37 mouse cellular contexts compared by ENCODE assay signal in the genomic region with DNA sequence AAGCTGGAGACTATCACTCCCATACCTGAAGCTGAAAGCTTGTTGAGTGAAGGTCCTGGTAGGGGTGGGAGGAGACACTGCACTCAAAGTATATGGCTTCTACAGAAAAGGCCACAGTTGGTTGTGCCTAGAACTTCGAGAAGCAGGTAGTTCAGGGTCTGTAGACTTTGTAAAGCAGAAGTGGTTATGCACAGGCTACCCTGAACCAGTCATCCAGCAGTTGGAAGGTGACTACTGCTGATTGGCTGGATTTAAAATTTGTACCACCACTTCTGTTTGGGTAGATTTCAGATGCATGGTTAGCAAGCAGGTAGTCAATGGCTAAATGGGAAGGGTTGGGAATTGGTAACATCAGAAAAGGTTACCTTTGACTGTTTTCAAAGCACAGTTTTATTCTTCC. TPM values are rescaled to one million over a fixed set of nuclear protein-coding genes. Genes with fewer than 3 reads are reported as not detected.
"Had no signal": no experiment of that assay in that cellular context is flagged by ENCODE, and none has a peak within 500 bp of the region (broad histone marks: within the 10 kb centered on the region; RNA-seq: fewer than 3 reads in every experiment).

No protein-coding gene starts in this region.

RNA-seq across cellular contexts. Expression of a gene that starts 43.2 kb away (rescaled TPM):
- total RNA-seq: heart, postnatal 10 days; heart, postnatal 14 days; heart, postnatal 25 days; heart, postnatal 36 days; heart, postnatal 4 days; hindbrain, postnatal 0 days; layer of hippocampus, adult 18-20 months; layer of hippocampus, adult 2 months; layer of hippocampus, adult 8-10 months; layer of hippocampus, postnatal 10 days; layer of hippocampus, postnatal 14 days; layer of hippocampus, postnatal 25 days; layer of hippocampus, postnatal 36 days; left cerebral cortex, adult 18-20 months; left cerebral cortex, adult 2 months; left cerebral cortex, adult 8-10 months had no signal
- polyA plus RNA-seq: heart, embryonic 12.5 days; heart, embryonic 13.5 days; heart, embryonic 14.5 days; heart, embryonic 16.5 days; heart, postnatal 0 days; hindbrain, embryonic 10.5 days; hindbrain, embryonic 12.5 days; hindbrain, embryonic 13.5 days; hindbrain, embryonic 14.5 days; hindbrain, embryonic 15.5 days; hindbrain, embryonic 16.5 days; hindbrain, postnatal 0 days; inflammation-experienced regulatory T-cells, adult 6 months; intestine, embryonic 14.5 days; intestine, embryonic 15.5 days; intestine, embryonic 16.5 days; intestine, postnatal 0 days; kidney, adult 2 months; kidney, embryonic 14.5 days; kidney, embryonic 15.5 days; kidney, embryonic 16.5 days; kidney, postnatal 0 days had no signal
